Mouse (Mus musculus): ENCODE results near the gene Cdc42. TPM values are rescaled to one million over a fixed set of nuclear protein-coding genes. Genes with fewer than 3 reads are reported as not detected.

Gene Cdc42
- polyA plus RNA-seq, 1 experiment from 2014 or later: 501 TPM

DNA sequence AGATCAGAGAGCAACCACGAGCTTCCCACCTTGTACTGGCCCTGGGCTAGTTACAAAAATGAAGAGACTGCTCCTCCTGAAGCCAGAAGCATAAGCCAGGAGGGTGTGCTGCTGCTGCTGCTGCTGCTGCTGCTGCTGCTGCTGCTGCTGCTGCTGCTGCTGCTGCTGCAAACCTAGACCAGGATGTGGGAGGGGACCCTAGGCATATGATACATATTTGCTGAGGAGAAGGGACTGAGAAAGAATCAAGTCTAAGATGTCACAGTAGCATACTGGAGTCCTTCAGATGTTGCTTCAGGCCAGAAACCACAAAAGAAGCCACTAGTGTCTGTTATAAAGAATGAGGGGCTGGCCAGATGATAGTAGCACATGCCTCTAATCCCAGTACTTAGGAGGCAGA, 10.7 kb upstream of the Cdc42 start:
- Histone ChIP-seq H3K9ac (no peak overlapping the region), H3K27me3 (replicated peaks) (no peaks in the 10 kb centered on the region), H3K9me3 (no peaks in the 10 kb centered on the region), H3K4me2 (0 out of 2 replicates have a peak overlapping the region, but pooled peaks have one; percentile 9), H3K36me3 (no peaks in the 10 kb centered on the region), H3K27ac (replicated peaks) (peak overlapping the region; percentile 65), H3K4me3 (no peak overlapping the region), H3K4me1 (peaks cover 31% of the 10 kb centered on the region)
- WGBS: 30% methylated on average over 1 of the region's 1 CpGs
- no peak for ATAC-seq (ENCODE audit: extremely low read depth, insufficient number of reproducible peaks, low FRiP score, low TSS enrichment)

DNA sequence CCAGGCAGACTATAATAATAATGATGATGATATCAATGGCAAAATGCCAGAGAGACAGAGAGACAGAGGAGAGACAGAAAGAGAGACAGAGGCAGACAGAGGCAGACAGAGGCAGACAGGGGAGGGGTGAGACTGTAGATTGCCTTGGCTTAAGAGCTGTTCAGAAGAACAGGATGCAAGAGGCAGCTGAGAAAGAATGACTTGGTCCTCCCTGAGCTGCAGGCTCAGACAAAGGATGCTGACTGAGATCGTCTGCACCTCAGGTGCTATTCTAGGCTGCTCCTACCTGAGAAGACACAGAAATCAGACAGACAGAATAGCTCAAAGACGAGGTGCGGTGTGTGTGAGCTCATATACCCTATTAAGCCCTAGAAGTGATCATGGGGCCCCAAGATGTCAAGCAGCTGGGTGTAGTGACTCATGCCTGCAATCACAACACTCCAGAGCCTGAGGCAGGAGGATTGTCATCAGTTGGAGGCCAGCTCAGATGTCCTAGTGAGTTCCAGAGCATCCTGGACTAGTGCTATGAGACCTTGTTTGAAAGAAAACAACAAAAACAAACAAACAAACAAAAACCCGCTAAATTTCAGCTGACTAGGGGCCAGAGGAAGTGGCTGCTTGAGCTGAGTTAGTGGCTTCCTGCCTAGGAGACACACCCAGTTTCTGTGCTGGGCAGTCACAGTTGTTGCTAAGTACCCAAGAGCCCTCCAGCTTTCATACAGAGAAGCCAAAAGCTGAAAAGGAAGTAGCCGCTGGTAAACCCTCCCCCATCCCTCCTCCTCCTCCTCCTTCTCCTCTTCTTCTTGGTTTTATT, 10.0 kb upstream of the Cdc42 start:
- peak overlapping the region; percentile 37; the same call in 1 of the 2 replicates for H3K9ac ChIP-seq
- no peaks in the 10 kb centered on the region for H3K27me3 ChIP-seq (replicated peaks)
- no peak for ATAC-seq (ENCODE audit: extremely low read depth, insufficient number of reproducible peaks, low FRiP score, low TSS enrichment)
- H3K36me3 ChIP-seq: no peaks in the 10 kb centered on the region
- H3K9me3 ChIP-seq: no peaks in the 10 kb centered on the region
- 0 out of 2 replicates have a peak overlapping the region, but pooled peaks have one; percentile 9 for H3K4me2 ChIP-seq
- H3K4me1 ChIP-seq: peaks cover 31% of the 10 kb centered on the region
- peak overlapping the region; percentile 65 for H3K27ac ChIP-seq (replicated peaks)
- H3K4me3 ChIP-seq: no peak overlapping the region
- 30% methylated on average over 5 of the region's 5 CpGs for WGBS

DNA sequence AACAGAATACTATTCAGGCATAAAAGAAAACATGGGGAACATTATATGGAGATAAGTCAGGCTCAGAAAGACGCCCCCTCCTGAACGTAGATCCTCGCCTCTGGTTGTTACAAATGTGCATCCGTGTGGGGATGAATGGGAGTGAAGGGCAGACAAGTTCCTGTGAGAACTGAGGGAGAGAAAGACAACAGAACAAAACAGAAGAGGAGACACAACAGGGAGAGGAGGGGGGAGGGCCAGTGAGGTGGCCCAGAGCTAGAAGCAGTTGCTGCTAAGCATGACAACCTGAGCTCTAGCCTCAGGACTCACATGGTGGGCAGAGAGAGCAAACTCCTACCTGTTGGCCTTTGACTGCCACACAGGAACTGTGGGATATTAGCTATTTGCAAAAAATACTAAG, 8.6 kb upstream of the Cdc42 start:
- WGBS: 80% methylated on average over 4 of the region's 4 CpGs

DNA sequence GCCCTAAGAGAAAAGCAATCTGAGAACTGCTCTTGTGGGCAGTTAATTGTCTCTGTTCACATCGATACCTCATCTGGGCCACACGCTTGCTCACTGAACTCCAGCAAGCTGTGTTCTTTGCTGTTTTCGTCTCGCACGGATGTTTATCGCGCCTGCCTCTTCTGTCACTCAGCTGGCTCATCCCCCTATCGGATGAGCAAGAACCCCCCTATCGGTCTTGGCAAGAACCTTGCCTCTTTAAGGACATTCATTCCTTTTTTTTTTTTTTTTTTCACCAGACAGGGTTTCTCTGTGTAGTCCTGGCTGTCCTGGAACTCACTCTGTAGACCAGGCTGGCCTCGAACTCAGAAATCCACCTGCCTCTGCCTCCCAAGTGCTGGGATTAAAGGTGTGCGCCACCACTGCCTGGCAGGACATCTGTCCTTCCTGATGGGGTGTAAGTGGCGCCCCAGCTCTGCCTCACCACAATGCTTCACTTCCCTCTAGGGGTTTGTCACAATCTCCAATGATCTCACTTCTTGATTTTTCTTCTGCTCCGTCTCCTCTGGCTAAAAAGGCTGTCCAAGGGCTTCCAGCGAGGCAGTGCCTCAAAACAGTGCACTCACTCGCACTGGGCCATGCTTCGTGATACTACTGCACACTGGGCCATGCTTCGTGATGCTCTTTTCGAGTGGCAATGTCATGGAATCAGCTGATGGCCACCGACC, 8.0 kb upstream of the Cdc42 start:
- H3K9me3 ChIP-seq: no peaks in the 10 kb centered on the region
- H3K4me2 ChIP-seq: no peak overlapping the region
- H3K4me3 ChIP-seq: no peak overlapping the region
- no peak overlapping the region for H3K27ac ChIP-seq (replicated peaks)
- H3K27me3 ChIP-seq (replicated peaks): no peaks in the 10 kb centered on the region
- peaks cover 24% of the 10 kb centered on the region for H3K4me1 ChIP-seq
- WGBS: 72% methylated on average over 19 of the region's 19 CpGs
- no peak overlapping the region for H3K9ac ChIP-seq
- no peaks in the 10 kb centered on the region for H3K36me3 ChIP-seq
- no peak for ATAC-seq (ENCODE audit: extremely low read depth, insufficient number of reproducible peaks, low FRiP score, low TSS enrichment)

More for the DNA sequence above, 8.6 kb upstream of the Cdc42 start:
- Histone ChIP-seq H3K36me3 (no peaks in the 10 kb centered on the region), H3K4me1 (peaks cover 26% of the 10 kb centered on the region), H3K9me3 (no peaks in the 10 kb centered on the region), H3K4me2 (no peak overlapping the region), H3K4me3 (no peak overlapping the region), H3K27me3 (replicated peaks) (no peaks in the 10 kb centered on the region), H3K27ac (replicated peaks) (no peak overlapping the region), H3K9ac (no peak overlapping the region)
- no peak for ATAC-seq (ENCODE audit: extremely low read depth, insufficient number of reproducible peaks, low FRiP score, low TSS enrichment)

DNA sequence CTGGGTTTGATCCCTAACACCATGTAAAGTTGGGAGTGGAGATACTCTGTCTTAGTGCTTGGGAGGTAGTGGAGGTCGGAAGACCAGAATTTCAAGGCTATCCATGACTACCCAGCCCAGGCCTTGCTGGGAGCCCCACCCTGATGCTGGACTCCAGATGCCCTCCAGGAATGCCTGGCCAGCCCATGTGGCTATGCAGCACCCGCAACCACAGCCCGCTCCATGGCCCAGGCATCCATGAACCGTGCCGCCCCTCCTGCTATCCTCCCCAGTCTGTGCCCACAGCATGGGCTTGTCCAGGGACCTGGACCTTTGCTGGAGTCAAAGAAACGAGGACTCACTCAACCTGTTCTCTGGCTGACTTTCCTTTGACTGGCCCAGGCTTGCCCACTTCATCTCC, 7.3 kb upstream of the Cdc42 start:
- Histone ChIP-seq H3K9ac (no peak overlapping the region), H3K4me1 (peaks cover 17% of the 10 kb centered on the region), H3K27ac (replicated peaks) (no peak overlapping the region), H3K9me3 (no peaks in the 10 kb centered on the region), H3K4me3 (no peak overlapping the region), H3K4me2 (no peak overlapping the region), H3K36me3 (no peaks in the 10 kb centered on the region), H3K27me3 (replicated peaks) (no peaks in the 10 kb centered on the region)
- WGBS: 84% methylated on average over 6 of the region's 6 CpGs
- ATAC-seq (ENCODE audit: extremely low read depth, insufficient number of reproducible peaks, low FRiP score, low TSS enrichment): no peak

DNA sequence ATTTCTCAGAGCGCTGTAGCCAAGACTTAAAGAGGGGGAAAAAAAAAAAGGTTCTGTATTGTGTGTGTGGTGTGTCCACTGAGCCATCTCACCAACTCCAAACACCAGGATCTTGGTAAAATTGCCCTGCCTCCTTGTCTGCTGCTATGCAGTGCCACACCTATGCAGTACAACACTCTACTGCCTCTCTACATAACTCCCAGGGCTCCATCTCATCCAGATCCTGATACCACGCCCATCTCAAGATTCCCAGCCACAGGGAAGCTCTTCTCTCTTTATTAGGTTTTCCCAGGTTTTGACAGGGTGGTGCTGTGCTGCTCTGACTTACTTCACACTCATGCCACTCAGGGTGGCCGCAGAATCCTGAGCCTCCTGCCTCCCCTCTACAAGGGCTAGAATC, 3.5 kb upstream of the Cdc42 start:
- Histone ChIP-seq H3K36me3 (no peaks in the 10 kb centered on the region), H3K4me2 (no peak overlapping the region), H3K4me1 (peaks cover 18% of the 10 kb centered on the region), H3K9me3 (no peaks in the 10 kb centered on the region), H3K27ac (replicated peaks) (no peak overlapping the region), H3K4me3 (no peak overlapping the region), H3K9ac (no peak overlapping the region), H3K27me3 (replicated peaks) (no peaks in the 10 kb centered on the region)
- WGBS: 62% methylated on average over 3 of the region's 3 CpGs
- ATAC-seq (ENCODE audit: extremely low read depth, insufficient number of reproducible peaks, low FRiP score, low TSS enrichment): no peak

DNA sequence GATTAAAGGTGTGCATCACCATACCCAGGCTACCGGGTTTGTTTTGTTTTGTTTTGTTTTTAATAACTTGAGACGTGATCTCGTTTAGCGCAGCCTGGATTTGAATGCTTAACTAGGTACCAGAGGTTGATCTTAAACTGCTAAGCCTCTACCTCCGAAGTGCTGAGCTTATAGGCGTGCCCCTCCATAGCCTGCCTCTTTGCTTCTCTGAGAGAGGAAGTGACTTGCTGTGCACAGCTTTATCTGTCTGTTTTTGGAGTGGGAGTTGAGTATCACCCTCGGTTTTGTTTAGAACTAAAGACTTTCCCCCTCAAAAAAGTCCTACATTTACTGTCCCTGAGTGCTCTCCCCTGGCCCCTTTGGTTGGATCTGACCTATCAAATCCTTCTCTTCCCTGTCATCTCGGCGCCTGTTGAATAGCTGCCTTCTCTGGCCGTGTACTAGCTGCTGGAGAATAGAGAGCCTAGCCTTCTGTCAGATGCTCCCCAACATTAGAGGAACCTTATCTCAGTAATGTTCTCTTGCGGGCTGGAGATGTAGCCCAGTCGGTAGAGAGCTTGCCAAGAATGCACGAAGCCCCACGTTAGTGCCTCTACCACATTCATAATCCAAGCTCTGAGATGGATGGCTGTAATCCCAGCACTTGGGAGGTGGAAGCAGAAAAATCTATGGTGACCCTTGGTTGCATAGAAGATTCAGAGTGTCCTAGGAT, 927 bp upstream of the Cdc42 start:
- Histone ChIP-seq H3K27ac (replicated peaks) (0 out of 2 replicates have a peak overlapping the region, but pooled peaks have one; percentile 16), H3K9me3 (no peaks in the 10 kb centered on the region), H3K36me3 (no peaks in the 10 kb centered on the region), H3K4me3 (peak overlapping the region; percentile 86; the same call in 1 of the 2 replicates), H3K4me2 (peak overlapping the region; percentile 77), H3K9ac (0 out of 2 replicates have a peak overlapping the region, but pooled peaks have one; percentile 4), H3K4me1 (peaks cover 40% of the 10 kb centered on the region), H3K27me3 (replicated peaks) (no peaks in the 10 kb centered on the region)
- WGBS: 35% methylated on average over 14 of the region's 14 CpGs
- no peak for ATAC-seq (ENCODE audit: extremely low read depth, insufficient number of reproducible peaks, low FRiP score, low TSS enrichment)

DNA sequence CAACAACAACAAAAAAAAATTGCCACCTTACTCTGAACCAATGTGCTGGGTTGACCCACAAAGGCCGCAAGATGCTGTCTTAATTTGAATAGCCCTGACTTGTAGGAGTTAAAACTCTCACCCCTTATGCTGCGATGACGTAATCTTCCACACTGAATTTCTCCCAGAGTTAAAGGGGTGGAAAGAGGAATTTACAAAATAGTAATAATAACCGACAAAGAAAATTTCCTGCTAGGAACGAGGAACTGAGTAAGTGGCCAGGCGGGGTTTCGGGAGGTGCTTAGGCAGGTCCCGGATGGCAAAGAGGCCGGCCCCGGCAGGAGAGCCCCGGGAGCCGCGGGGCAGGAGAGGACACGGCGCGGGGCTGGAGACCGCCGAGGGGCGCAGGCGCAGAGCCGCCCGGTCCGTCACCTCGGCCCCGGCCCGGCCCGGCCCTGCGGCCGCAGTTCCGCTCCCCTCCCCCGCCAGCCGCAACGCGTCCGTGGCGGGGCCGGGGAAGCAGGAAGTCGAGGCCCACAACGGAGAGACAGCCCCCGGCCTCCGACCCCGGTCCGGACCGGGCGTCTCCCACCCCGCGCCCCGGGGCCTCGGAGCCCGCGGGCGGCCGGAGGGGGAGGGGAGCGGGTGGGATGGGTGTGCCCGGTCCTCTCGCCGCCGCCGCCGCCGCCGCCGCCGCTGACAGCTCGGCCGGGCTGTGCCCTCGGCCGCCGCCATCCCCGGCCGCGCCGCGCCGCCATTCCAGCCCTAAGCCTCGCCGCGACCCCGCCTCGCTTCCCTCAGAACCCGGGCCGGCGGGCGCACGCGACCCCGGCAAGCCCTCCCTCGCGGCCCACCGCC, 628 bp downstream of the Cdc42 start:
- H3K36me3 ChIP-seq: no peaks in the 10 kb centered on the region
- peak; percentile 72 for ATAC-seq (ENCODE audit: extremely low read depth, insufficient number of reproducible peaks, low FRiP score, low TSS enrichment)
- H3K9ac ChIP-seq: peak overlapping the region; percentile 100
- no peaks in the 10 kb centered on the region for H3K9me3 ChIP-seq
- under 1% methylated on average over 59 of the region's 90 CpGs for WGBS
- peak overlapping the region; percentile 77 for H3K4me2 ChIP-seq
- H3K4me3 ChIP-seq: peak overlapping the region; percentile 86
- peak overlapping the region; percentile 98 for H3K27ac ChIP-seq (replicated peaks)
- no peaks in the 10 kb centered on the region for H3K27me3 ChIP-seq (replicated peaks)
- peaks cover 53% of the 10 kb centered on the region for H3K4me1 ChIP-seq

DNA sequence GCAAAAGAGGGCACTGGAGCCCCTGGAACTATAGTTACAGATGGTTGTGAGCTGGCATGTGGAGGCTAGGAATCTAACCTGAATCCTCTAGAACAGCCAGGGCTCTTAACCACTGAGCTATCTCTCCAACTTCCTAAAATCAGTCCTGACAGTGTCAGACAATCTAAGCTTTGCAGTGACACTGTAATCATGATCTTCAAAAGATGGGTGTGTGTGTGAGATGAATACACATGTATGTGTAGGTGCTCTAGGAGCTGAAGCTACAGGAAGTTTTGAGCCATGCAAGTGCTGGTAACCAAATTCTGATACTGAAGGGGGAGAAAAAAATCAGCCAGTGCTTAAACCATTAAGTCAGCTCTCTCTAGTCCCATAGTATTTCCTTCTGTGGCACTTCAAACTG, 6.9 kb downstream of the Cdc42 start:
- ATAC-seq (ENCODE audit: extremely low read depth, insufficient number of reproducible peaks, low FRiP score, low TSS enrichment): no peak
- peaks cover 34% of the 10 kb centered on the region for H3K36me3 ChIP-seq
- no peak overlapping the region for H3K27ac ChIP-seq (replicated peaks)
- no peak overlapping the region for H3K9ac ChIP-seq
- H3K4me1 ChIP-seq: peaks cover 85% of the 10 kb centered on the region
- H3K4me2 ChIP-seq: no peak overlapping the region
- H3K27me3 ChIP-seq (replicated peaks): no peaks in the 10 kb centered on the region
- H3K4me3 ChIP-seq: no peak overlapping the region
- H3K9me3 ChIP-seq: no peaks in the 10 kb centered on the region

DNA sequence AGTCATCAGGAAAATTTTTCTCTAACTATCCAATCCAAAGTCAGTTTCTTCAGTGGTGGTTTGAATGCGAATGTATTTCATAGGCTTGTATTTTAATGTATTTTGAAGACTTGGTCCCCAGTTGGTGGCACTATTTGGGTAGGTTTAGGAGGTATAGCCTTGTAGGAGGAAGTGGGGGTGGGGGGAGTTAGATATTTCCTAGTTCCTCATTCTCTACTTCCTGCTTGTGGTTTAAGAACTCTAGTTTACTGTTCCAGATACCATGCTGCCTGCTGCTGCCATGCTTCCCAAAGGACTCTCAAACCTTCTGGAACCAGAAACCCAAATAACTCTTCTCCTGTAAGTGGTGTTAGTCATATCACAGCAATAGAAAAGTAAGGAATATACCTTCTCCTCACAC, 11.7 kb downstream of the Cdc42 start:
- H3K4me3 ChIP-seq: no peak overlapping the region
- peaks cover 51% of the 10 kb centered on the region for H3K36me3 ChIP-seq
- 93% methylated on average over 1 of the region's 1 CpGs for WGBS
- H3K9me3 ChIP-seq: no peaks in the 10 kb centered on the region
- H3K27me3 ChIP-seq (replicated peaks): no peaks in the 10 kb centered on the region
- H3K4me2 ChIP-seq: no peak overlapping the region
- peaks cover 72% of the 10 kb centered on the region for H3K4me1 ChIP-seq
- no peak for ATAC-seq (ENCODE audit: extremely low read depth, insufficient number of reproducible peaks, low FRiP score, low TSS enrichment)
- H3K27ac ChIP-seq (replicated peaks): no peak overlapping the region
- H3K9ac ChIP-seq: no peak overlapping the region

Measured in heart, embryonic 13.5 days (tissue).